Mouse (Mus musculus): ENCODE data around the gene Litaf.

GRCm38 (mm10) chr16:11109198-11109740 lies 43.3 kb upstream of the Litaf start:
- TF ChIP-seq GATA1 (IDR thresholded peaks at IDR 0.05; ENCODE audit: low read depth, low read length) (no peak), ZNF384 (IDR thresholded peaks at IDR 0.05; ENCODE audit: low read depth, low read length) (no peak)

All from MEL (cell line).